Mouse (Mus musculus) embryonic facial prominence, embryonic 15.5 days (tissue): ENCODE measurements around the gene Rrn3. TPM values are rescaled to one million over a fixed set of nuclear protein-coding genes. Genes with fewer than 3 reads are reported as not detected.
A peak's percentile ranks its signal among the peaks of the same experiment; 100 is the strongest.
"Not testable (repeated sequence)": the region's sequence is repeated elsewhere in the genome, so short reads cannot be mapped to it uniquely, and the experiment has no call there.

Experiments used
- ATAC-seq: fragments of 200-750 bp; cut with Nextera tagmentation; 2 replicates; pipeline ENCODE4 v1.8.0; 2017; ENCODE audit warnings: low read depth, moderate TSS enrichment; ENCODE audit not compliant: insufficient number of reproducible peaks, low FRiP score, low TSS enrichment
- H3K27ac ChIP-seq: fragments of 300-500 bp; sonication (generic); replicated peaks from 2 replicates; pipeline ENCODE4 v1.5.1; 2015; ENCODE audit warnings: mild to moderate bottlenecking, inconsistent platforms
- H3K27me3 ChIP-seq: fragments of 300-500 bp; sonication (generic); 2 replicates; pipeline ENCODE4 v1.6.1; 2015; ENCODE audit warnings: inconsistent platforms
- H3K36me3 ChIP-seq: fragments of 300-500 bp; sonication (generic); 2 replicates; pipeline ENCODE4 v1.6.1; 2015; ENCODE audit warnings: mild to moderate bottlenecking, inconsistent platforms
- H3K4me1 ChIP-seq: fragments of 300-500 bp; sonication (generic); 2 replicates; pipeline ENCODE4 v1.6.1; 2015; ENCODE audit warnings: inconsistent platforms
- H3K4me2 ChIP-seq: fragments of 300-500 bp; sonication (generic); replicated peaks from 2 replicates; pipeline ENCODE4 v1.6.1; 2015; ENCODE audit warnings: mild to moderate bottlenecking, inconsistent platforms
- H3K4me3 ChIP-seq: fragments of 300-500 bp; sonication (generic); replicated peaks from 2 replicates; pipeline ENCODE4 v1.5.1; 2015; ENCODE audit warnings: mild to moderate bottlenecking, inconsistent platforms
- H3K9ac ChIP-seq: fragments of 300-500 bp; sonication (generic); 2 replicates; pipeline ENCODE4 v1.6.1; 2015; ENCODE audit warnings: inconsistent platforms
- H3K9me3 ChIP-seq: fragments of 300-500 bp; sonication (generic); replicated peaks from 2 replicates; pipeline ENCODE4 v1.6.1; 2016; ENCODE audit warnings: inconsistent platforms
- WGBS: fragments of 180-500 bp; shearing (Covaris S2); methylation state at CpG from one replicate; pipeline ENCODE4 v1.1.7; 2015; 5-methylcytosine and 5-hydroxymethylcytosine counted together
- polyA plus RNA-seq: library from polyadenylated mRNA; unstranded; fragments of >200 nt; fragmentation: Nextera tagmentation; extraction: Ambion mirVana; gene quantifications from 2 replicates; pipeline ENCODE4 v1.2.1, GENCODE M21; 2015

Gene Rrn3
- polyA plus RNA-seq, 1 experiment from 2014 or later = 59.6 TPM

DNA sequence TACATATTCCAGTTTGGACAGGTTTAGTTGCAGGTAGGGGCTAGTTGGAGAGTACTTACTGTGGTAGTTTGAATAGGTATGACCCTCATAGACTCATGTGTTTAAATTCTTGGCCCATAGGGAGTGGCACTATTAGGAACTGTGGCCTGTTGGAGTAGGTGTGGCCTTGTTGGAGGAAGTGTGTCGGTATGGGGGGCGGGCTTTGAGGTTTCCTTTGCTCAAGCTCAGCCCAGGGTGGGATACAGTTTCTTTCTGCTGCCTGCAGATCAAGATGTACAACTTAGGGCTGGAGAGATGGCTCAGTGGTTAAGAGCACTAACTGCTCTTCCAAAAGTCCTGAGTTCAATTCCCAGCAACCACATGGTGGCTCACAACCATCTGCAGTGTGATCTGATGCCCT is 12.9 kb downstream of the Rrn3 start:
- not testable (repeated sequence) for H3K9me3 ChIP-seq, ATAC-seq, H3K4me2 ChIP-seq, H3K27me3 ChIP-seq, H3K4me1 ChIP-seq, H3K27ac ChIP-seq, H3K4me3 ChIP-seq, H3K9ac ChIP-seq
- 85% methylated on average over 2 of the region's 2 CpGs for WGBS
- peaks cover 88% of the 10 kb centered on the region for H3K36me3 ChIP-seq

DNA sequence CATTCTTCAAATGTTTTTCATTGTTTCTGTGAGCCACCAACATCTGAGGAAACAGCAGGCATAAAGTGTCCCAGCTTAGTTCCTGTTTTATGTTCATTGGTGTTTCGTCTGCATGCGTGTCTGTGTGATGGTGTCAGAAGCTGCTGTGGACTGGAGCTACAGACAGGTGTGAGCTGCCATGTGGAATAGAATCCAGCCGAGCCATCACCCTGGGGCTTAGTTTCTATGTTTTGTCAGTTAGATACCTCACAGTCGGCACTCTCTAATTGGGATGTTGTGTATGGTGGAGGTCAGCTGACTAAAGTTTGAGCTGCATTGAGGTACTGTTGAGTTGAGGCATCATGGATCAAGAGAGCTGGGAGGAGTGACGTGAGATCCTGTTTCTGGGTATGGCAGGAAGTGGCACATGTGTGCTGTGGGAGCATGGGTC is 16.3 kb downstream of the Rrn3 start:
- no peaks in the 10 kb centered on the region for H3K9me3 ChIP-seq
- no peak overlapping the region for H3K4me2 ChIP-seq
- ATAC-seq = no peak
- H3K4me1 ChIP-seq = no peaks in the 10 kb centered on the region
- 89% methylated on average over 5 of the region's 5 CpGs for WGBS
- H3K4me3 ChIP-seq = no peak overlapping the region
- no peak overlapping the region for H3K27ac ChIP-seq
- no peaks in the 10 kb centered on the region for H3K27me3 ChIP-seq
- H3K36me3 ChIP-seq = peaks cover 91% of the 10 kb centered on the region
- H3K9ac ChIP-seq = no peak overlapping the region

DNA sequence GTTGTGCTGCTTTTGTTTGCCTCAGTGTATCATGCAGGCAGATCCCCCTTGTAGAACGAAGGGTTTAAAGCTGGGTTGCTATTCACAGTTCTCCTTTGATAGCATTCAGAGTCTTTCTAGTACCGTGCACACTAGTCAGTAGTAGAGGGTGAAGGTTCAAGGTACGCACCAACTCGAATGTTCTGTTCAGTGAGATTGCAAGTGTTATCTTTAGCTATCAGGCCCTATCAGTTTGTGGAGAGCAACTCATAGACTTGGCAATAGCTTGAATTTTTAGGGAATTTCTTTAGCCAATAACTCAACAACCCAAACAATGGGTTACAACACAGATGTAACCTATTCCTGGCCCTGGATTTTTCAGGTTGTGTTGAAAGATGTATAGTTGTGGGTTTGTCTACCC is 20.7 kb downstream of the Rrn3 start:
- no peak overlapping the region for H3K9ac ChIP-seq
- 94% methylated on average over 4 of the region's 4 CpGs for WGBS
- ATAC-seq = no peak
- no peaks in the 10 kb centered on the region for H3K27me3 ChIP-seq
- no peak overlapping the region for H3K4me3 ChIP-seq
- no peak overlapping the region for H3K27ac ChIP-seq
- H3K4me2 ChIP-seq = no peak overlapping the region
- H3K36me3 ChIP-seq = peaks cover 79% of the 10 kb centered on the region
- H3K9me3 ChIP-seq = no peaks in the 10 kb centered on the region
- no peaks in the 10 kb centered on the region for H3K4me1 ChIP-seq

DNA sequence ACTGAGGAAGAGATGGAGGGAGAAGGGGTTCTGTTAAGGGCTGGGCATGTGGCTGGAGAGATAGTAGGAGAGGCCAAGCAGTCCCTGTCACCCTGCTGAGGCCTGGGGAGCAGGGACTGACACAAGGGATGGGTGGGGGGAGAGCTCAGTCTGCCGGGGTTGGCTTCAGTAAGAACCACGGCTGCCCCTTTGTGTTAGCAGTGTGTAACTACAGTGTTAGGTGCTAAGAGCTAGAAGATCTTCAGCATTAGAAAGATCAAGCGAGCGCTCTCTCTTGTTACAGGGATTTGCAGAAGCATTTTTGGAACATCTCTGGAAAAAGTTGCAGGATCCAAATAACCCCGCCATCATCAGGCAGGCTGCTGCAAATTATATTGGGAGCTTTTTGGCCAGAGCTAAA is 24.2 kb downstream of the Rrn3 start:
- Histone ChIP-seq H3K27ac (no peak overlapping the region), H3K4me2 (no peak overlapping the region), H3K36me3 (peaks cover 78% of the 10 kb centered on the region), H3K4me3 (no peak overlapping the region), H3K27me3 (no peaks in the 10 kb centered on the region), H3K4me1 (no peaks in the 10 kb centered on the region), H3K9ac (no peak overlapping the region), H3K9me3 (no peaks in the 10 kb centered on the region)
- no peak for ATAC-seq
- 76% methylated on average over 5 of the region's 5 CpGs for WGBS

DNA sequence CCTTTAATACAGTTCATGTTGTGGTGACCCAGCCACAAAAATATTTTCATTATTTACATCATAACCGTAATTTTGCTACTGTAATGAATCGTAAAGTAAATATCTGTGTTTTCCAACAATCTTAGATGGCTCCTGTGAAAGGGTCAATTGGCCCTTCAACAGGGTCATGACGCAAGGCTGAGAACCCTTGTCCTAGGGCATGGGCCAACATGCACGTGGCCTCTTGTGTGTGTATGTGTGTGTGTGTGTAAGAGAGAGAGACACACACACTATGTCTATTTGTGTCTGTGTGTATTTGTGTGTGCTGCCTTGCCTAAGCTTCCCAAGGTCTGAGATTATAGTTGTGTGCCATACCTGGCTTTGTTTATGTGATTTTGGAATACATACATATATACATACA is 27.1 kb downstream of the Rrn3 start:
- WGBS = 93% methylated on average over 4 of the region's 4 CpGs
- Histone ChIP-seq H3K4me2 (no peak overlapping the region), H3K4me1 (no peaks in the 10 kb centered on the region), H3K9ac (no peak overlapping the region), H3K27me3 (no peaks in the 10 kb centered on the region), H3K9me3 (no peaks in the 10 kb centered on the region), H3K36me3 (peaks cover 85% of the 10 kb centered on the region), H3K27ac (no peak overlapping the region), H3K4me3 (no peak overlapping the region)
- no peak for ATAC-seq

DNA sequence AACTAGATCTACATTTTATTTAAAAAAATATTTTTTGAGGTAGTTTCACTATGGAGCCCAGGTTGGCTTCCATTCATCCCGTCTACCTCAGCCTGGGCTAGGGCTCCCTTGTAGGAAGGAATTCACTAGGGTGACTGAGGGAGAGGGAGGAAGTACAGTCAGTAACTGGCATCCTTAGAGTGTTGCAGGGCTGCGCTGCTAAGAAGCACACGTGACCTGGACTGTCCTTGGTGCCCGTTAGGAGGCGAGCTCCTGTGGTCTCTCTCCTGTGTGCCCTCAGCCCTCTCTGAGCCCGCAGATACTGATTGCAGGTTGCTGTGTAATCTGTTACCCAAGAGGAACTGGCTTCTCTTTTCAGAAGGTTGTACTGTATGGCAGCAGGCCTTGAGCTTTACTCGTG is 27.9 kb downstream of the Rrn3 start:
- H3K9me3 ChIP-seq = no peaks in the 10 kb centered on the region
- no peak overlapping the region for H3K9ac ChIP-seq
- no peak overlapping the region for H3K27ac ChIP-seq
- H3K4me3 ChIP-seq = no peak overlapping the region
- H3K4me2 ChIP-seq = no peak overlapping the region
- WGBS = 84% methylated on average over 7 of the region's 7 CpGs
- peak; percentile 53; the same call in 1 of the 2 replicates for ATAC-seq
- H3K27me3 ChIP-seq = no peaks in the 10 kb centered on the region
- peaks cover 88% of the 10 kb centered on the region for H3K36me3 ChIP-seq
- H3K4me1 ChIP-seq = no peaks in the 10 kb centered on the region

DNA sequence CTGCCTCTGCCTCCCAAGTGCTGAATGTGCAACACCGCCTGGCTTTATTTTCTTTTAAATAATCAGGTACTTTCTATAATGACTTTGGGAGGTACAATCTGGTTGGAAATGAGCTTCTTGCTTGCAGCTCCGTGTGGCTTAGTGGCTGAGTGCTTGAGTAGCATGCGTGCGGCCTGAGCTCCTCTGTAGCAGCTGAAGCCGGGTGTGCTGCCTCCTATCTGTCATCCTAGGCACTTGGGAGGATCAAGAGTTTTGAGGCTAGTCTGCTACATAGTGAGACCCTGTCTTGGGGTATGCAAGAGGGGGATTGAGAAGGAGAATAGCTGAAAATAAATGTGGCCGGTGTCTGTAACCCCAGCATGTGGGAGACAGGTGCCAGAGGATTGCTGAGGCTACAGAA is 31.6 kb downstream of the Rrn3 start:
- H3K27ac ChIP-seq = no peak overlapping the region
- 86% methylated on average over 6 of the region's 6 CpGs for WGBS
- no peaks in the 10 kb centered on the region for H3K9me3 ChIP-seq
- peaks cover 74% of the 10 kb centered on the region for H3K36me3 ChIP-seq
- no peak overlapping the region for H3K4me3 ChIP-seq
- no peak for ATAC-seq
- H3K9ac ChIP-seq = no peak overlapping the region
- H3K27me3 ChIP-seq = no peaks in the 10 kb centered on the region
- no peak overlapping the region for H3K4me2 ChIP-seq
- H3K4me1 ChIP-seq = no peaks in the 10 kb centered on the region

DNA sequence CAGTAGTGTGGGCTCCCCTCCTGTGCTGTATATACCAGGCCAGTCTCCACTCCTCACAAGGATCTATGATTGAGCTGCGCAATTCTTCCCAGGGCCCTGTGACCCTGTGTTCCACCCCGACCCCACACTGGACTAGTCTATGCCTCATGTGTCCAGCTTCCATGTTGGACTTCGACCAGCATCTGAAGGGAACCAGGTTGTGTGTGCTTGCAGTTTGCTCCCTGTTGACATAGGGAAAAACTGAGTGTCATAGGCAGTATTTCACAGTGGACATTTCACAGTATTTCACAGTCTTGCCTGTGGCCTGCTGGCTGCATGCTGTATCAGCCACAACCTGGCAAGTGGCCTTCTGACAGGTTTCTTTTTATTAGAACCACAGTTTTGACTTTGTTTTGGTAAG is 32.7 kb downstream of the Rrn3 start:
- Histone ChIP-seq H3K9me3 (no peaks in the 10 kb centered on the region), H3K4me2 (no peak overlapping the region), H3K9ac (no peak overlapping the region), H3K36me3 (peaks cover 68% of the 10 kb centered on the region), H3K27me3 (no peaks in the 10 kb centered on the region), H3K4me1 (peaks cover 3% of the 10 kb centered on the region; the same call in 1 of the 2 replicates), H3K27ac (no peak overlapping the region), H3K4me3 (no peak overlapping the region)
- 92% methylated on average over 3 of the region's 3 CpGs for WGBS
- no peak for ATAC-seq

DNA sequence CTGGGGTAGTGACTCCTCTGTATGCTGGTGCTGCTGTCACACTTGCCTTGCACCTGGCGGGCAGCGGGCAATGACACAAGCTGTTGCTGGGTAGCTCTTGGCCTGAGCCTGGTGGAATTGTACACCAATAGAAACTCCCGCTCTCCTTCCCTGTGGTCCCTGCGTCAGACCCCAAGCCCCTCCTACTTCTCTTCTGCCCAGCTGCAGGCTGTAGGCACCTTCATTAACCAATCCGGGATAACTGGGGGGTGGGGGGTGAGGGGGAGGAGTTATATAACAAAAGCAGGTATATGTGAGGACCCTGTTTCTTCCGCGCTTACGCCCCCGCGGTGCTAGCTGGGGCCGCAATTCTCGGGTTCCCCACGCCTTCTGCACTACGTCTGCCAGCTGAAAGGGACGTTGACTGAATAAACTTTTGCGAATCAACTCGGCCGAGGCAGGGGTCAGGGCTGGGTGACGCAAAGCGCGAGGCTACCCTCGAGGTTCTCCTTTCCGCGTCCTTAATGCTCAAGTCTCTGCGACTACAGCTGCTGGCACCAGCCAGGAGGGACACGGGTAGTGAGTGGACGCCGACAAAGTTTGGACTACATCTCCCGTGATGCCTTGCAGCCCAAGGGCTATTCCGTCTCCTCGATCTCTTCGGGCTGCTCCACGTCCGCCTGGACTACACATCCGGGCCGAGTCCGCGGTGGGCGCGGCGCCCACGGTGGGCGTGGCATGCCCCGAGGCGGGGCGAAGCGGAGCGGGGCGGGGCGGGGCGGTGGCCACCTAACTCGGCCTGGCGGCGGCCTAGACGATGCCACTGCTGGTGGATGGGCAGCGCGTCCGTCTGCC is 38.3 kb downstream of the Rrn3 start, which contains the start of gene Ntan1:
Ntan1 (plus strand) TSS at position 286 of the 834 bp plus-strand sequence.
- WGBS = under 1% methylated on average over 56 of the region's 58 CpGs
- Histone ChIP-seq H3K4me2 (peak within 1 kb of the TSS; percentile 53), H3K36me3 (peaks cover 18% of the 10 kb centered on the region), H3K9ac (peak within 1 kb of the TSS; percentile 85), H3K4me3 (peak within 1 kb of the TSS; percentile 88), H3K27me3 (no peaks in the 10 kb centered on the region), H3K9me3 (no peaks in the 10 kb centered on the region), H3K27ac (peak within 1 kb of the TSS; percentile 97), H3K4me1 (peaks cover 25% of the 10 kb centered on the region)
- peak; percentile 96 for ATAC-seq

DNA sequence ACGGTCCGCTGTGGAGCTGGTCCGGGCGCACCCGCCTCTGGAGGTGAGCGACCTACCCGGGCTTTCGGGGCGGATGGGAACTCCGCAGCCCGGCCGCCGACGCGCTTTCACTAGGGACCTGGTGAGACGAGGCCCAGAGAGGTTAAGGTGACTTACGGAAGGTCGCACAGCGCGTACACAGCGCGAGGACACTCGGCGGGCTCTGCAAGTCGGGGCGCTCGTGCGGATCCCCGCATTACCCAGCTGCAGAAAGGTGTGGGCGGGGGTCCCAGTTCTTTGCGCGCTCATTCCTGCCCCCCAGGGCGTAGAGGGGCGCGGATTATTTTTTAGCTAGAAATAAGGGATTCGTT is 38.9 kb downstream of the Rrn3 start:
- Histone ChIP-seq H3K4me2 (peak overlapping the region; percentile 53), H3K9ac (peak overlapping the region; percentile 85), H3K27ac (peak overlapping the region; percentile 97), H3K27me3 (no peaks in the 10 kb centered on the region), H3K36me3 (peaks cover 16% of the 10 kb centered on the region), H3K4me3 (peak overlapping the region; percentile 88), H3K4me1 (peaks cover 25% of the 10 kb centered on the region), H3K9me3 (no peaks in the 10 kb centered on the region)
- ATAC-seq = peak; percentile 51
- under 1% methylated on average over 36 of the region's 36 CpGs for WGBS

DNA sequence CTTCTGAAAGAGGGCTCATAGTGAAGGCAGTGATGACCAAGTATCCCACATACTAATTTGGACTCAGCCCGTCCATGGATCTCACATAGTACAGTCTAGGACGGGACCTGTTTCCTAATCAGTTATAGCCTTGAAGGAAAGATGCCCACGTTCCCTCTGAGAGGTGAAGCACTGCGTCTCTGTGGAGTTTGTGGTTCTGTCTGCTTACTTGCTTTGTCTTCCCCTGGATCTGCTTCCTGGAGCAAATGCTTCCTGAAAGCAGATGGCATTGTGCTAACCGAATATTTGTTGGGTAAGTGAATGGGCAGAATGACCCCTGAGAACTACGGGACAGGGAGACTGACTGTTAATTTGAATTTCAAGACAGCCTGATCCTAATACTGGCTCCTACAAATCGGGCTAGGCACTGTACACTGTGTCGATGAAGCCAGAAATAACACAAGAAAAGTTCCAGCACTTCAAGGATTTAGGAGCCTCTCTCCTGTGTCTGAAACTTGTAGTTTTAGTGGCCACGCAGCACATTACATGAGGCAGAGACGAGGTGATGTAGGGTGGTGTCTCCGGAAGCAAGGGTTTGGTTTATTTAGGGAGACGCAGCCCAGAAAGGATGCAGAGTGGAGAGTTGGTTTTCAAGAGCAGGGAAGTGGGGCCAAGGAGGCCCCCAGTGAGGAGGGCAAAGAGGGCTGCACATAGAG is 39.4 kb downstream of the Rrn3 start:
- peak overlapping the region; percentile 85 for H3K9ac ChIP-seq
- peaks cover 25% of the 10 kb centered on the region for H3K4me1 ChIP-seq
- 23% methylated on average over 12 of the region's 12 CpGs for WGBS
- H3K27me3 ChIP-seq = no peaks in the 10 kb centered on the region
- H3K36me3 ChIP-seq = peaks cover 16% of the 10 kb centered on the region; the same call in 1 of the 2 replicates
- no peak for ATAC-seq
- peak overlapping the region; percentile 97 for H3K27ac ChIP-seq
- no peaks in the 10 kb centered on the region for H3K9me3 ChIP-seq
- peak overlapping the region; percentile 53 for H3K4me2 ChIP-seq
- H3K4me3 ChIP-seq = peak overlapping the region; percentile 88
